Mouse (Mus musculus): Measurements from ENCODE around the gene Acox3.

DNA sequence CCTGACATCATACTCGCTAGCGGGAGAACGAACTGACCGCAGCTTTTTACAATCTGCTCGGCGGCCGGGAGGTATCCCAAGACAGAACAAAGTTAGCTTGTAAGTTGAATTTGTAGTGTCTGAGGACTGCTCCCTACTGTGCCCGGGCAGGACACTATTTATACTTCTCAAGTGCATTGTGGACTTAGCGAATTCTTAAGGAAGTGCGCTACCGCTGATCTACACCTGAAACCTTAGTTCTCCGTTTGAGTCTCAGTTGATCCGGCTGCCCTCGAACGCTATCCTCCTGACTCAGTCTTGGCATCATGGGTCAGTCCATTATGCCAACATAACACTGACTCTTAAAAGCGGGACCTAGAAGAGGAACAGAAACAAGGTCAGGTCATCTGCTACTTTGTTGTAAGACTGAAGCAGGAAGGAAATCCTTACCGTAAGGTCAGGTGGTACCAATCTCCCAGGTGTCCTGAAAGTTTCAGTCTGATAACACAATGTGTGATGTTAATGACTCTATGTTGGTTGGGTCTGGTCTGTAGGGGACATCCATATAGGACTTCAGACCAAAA is 462 bp downstream of the Acox3 start:
- TF ChIP-seq CTCF (IDR thresholded peaks at IDR 0.05; ENCODE audit: low read depth, low read length) (no peak), POLR2A (IDR thresholded peaks at IDR 0.05; ENCODE audit: borderline replicate concordance, low read depth, low read length) (no peak)

Data from bone marrow macrophage, adult 2 months (primary cell).